Mouse (Mus musculus) MEL (cell line): ENCODE measurements around the gene Gm45234.

Source experiments
- BHLHE40 ChIP-seq: IDR thresholded peaks from 2 replicates; pipeline ENCODE4 v1.6.1; 2012; ENCODE audit warnings: low read depth, mild to moderate bottlenecking, inconsistent platforms, low read length, improper control_type of control experiment, borderline replicate concordance
- CTCF ChIP-seq, 3 experiments: IDR thresholded peaks in 2 of 3; conservative IDR thresholded peaks in 1 of 3; 2 replicates each; pipeline ENCODE4 v1.5.1; 2011 to 2012; ENCODE audit warnings: low read length in 3 of 3, low read depth in 2 of 3, mild to moderate bottlenecking in 2 of 3, improper control_type of control experiment in 1 of 3, inconsistent platforms in 1 of 3, mixed read lengths in 1 of 3, moderate library complexity in 1 of 3; ENCODE audit not compliant: control insufficient read depth in 1 of 3, insufficient read depth in 1 of 3, poor library complexity in 1 of 3, severe bottlenecking in 1 of 3
- MAZ ChIP-seq: IDR thresholded peaks from 2 replicates; pipeline ENCODE4 v1.6.1; 2012; ENCODE audit warnings: low read depth, mild to moderate bottlenecking, inconsistent platforms, low read length, improper control_type of control experiment
- MYC ChIP-seq: IDR thresholded peaks from 2 replicates; pipeline ENCODE4 v1.6.1; 2011; ENCODE audit warnings: low read depth, mild to moderate bottlenecking, low read length, improper control_type of control experiment, moderate library complexity
- NELFE ChIP-seq: IDR thresholded peaks from 2 replicates; pipeline ENCODE4 v1.6.1; 2011; ENCODE audit warnings: low read depth, low read length, improper control_type of control experiment
- POLR2A ChIP-seq, 2 experiments: IDR thresholded peaks; 2 replicates each; pipeline ENCODE4 v1.6.1; 2011 to 2012; ENCODE audit warnings: low read length in 2 of 2, mild to moderate bottlenecking in 2 of 2, control low read depth in 1 of 2, improper control_type of control experiment in 1 of 2, low read depth in 1 of 2, moderate library complexity in 1 of 2; ENCODE audit not compliant: control insufficient read depth in 1 of 2, insufficient read depth in 1 of 2, poor library complexity in 1 of 2
- POLR2AphosphoS2 ChIP-seq: IDR thresholded peaks from 2 replicates; pipeline ENCODE4 v1.6.1; 2011; ENCODE audit warnings: low read length, improper control_type of control experiment
- USF1 ChIP-seq: IDR thresholded peaks from 2 replicates; pipeline ENCODE4 v1.6.1; 2014; ENCODE audit warnings: low read depth, mild to moderate bottlenecking, inconsistent platforms, low read length, improper control_type of control experiment, moderate library complexity
- ZKSCAN1 ChIP-seq: IDR thresholded peaks from 2 replicates; pipeline ENCODE4 v1.6.1; 2012; ENCODE audit warnings: low read depth, mild to moderate bottlenecking, inconsistent platforms, low read length, improper control_type of control experiment, moderate library complexity

GRCm38 (mm10) chr6:124712918-124713317, 42.9 kb downstream of the Gm45234 start:
- no peak for TF ChIP-seq BHLHE40
- no peak; a peak in 1 of 4 replicates for TF ChIP-seq POLR2A (IDR thresholded peaks at IDR 0.05; ENCODE audit: control insufficient read depth in 1 of 2, insufficient read depth in 1 of 2, low read depth in 1 of 2, low read length in 2 of 2, poor library complexity in 1 of 2)
- TF ChIP-seq MAZ: no peak
- no peak for TF ChIP-seq CTCF (IDR thresholded peaks at IDR 0.05 in 2 of 3, conservative IDR thresholded peaks at IDR 0.05 in 1 of 3; ENCODE audit: control insufficient read depth in 1 of 3, insufficient read depth in 1 of 3, low read depth in 2 of 3, low read length in 3 of 3, poor library complexity in 1 of 3, severe bottlenecking in 1 of 3)
- no peak for TF ChIP-seq POLR2AphosphoS2
- TF ChIP-seq NELFE: no peak
- TF ChIP-seq USF1: no peak
- TF ChIP-seq MYC: no peak
- TF ChIP-seq ZKSCAN1: no peak
